Mouse (Mus musculus): ENCODE measurements around the gene 2410131K14Rik. TPM values are rescaled to one million over a fixed set of nuclear protein-coding genes. Genes with fewer than 3 reads are reported as not detected.

Gene 2410131K14Rik
- total and polyA plus RNA-seq, 3 experiments: 4.0 to 4.3 TPM; not detected in 1

- Histone ChIP-seq H3K79me2 (ENCODE audit: control insufficient read depth, insufficient read depth, low read length, poor library complexity) (no peaks in the 10 kb centered on the region), H3K9me3 (replicated peaks; ENCODE audit: insufficient read depth, low read length) (no peaks in the 10 kb centered on the region), H3K9ac (ENCODE audit: control insufficient read depth, low read depth, low read length, poor library complexity, severe bottlenecking) (no peak overlapping the region), H3K27ac (ENCODE audit: control insufficient read depth, low read depth, low read length) (no peak overlapping the region), H3K27me3 (ENCODE audit: control insufficient read depth in 1 of 2, insufficient read depth in 2 of 2, low read length in 2 of 2) (no peaks in the 10 kb centered on the region), H3K36me3 (ENCODE audit: control insufficient read depth in 1 of 2, insufficient read depth in 2 of 2, low read length in 2 of 2) (no peaks in the 10 kb centered on the region), H3K4me1 (ENCODE audit: control insufficient read depth in 1 of 2, insufficient read depth in 2 of 2, low read length in 2 of 2) (no peaks in the 10 kb centered on the region), H3K4me3 (ENCODE audit: control insufficient read depth in 1 of 2, insufficient read depth in 1 of 2, low read depth in 2 of 2, low read length in 2 of 2) (no peak overlapping the region)
- DNase-seq (ENCODE audit: low read depth, low spot score): no peak
- no peak for TF ChIP-seq MXI1 (IDR thresholded peaks at IDR 0.05; ENCODE audit: low read depth, low read length)
- TF ChIP-seq POLR2A (IDR thresholded peaks at IDR 0.05; ENCODE audit: control insufficient read depth in 1 of 2, insufficient read depth in 1 of 2, low read depth in 1 of 2, low read length in 2 of 2, poor library complexity in 1 of 2): no peak
- no peak for TF ChIP-seq MEF2A (IDR thresholded peaks at IDR 0.05; ENCODE audit: extremely low read depth, insufficient replicate concordance, low read depth, low read length, poor library complexity, severe bottlenecking)
- TF ChIP-seq SMC3 (IDR thresholded peaks at IDR 0.05; ENCODE audit: low read depth, low read length): no peak
- TF ChIP-seq CHD1 (IDR thresholded peaks at IDR 0.05; ENCODE audit: low read depth, low read length): no peak
- TF ChIP-seq EP300 (IDR thresholded peaks at IDR 0.05; ENCODE audit: low read depth in 1 of 2, low read length in 2 of 2): no peak
- TF ChIP-seq KAT2A (conservative IDR thresholded peaks at IDR 0.05; ENCODE audit: low read depth, low read length): no peak
- no peak for TF ChIP-seq TBP (IDR thresholded peaks at IDR 0.05; ENCODE audit: low read depth, low read length)
- TF ChIP-seq NELFE (IDR thresholded peaks at IDR 0.05; ENCODE audit: low read depth, low read length): no peak
- no peak for TF ChIP-seq ZNF384 (IDR thresholded peaks at IDR 0.05; ENCODE audit: low read depth, low read length)
- TF ChIP-seq UBTF (IDR thresholded peaks at IDR 0.05; ENCODE audit: borderline replicate concordance, insufficient read depth, low read depth, low read length): no peak
- TF ChIP-seq BHLHE40 (IDR thresholded peaks at IDR 0.05; ENCODE audit: borderline replicate concordance, low read depth, low read length): no peak
- TF ChIP-seq MYC (IDR thresholded peaks at IDR 0.05; ENCODE audit: low read depth, low read length): no peak
- TF ChIP-seq RAD21 (IDR thresholded peaks at IDR 0.05; ENCODE audit: low read depth, low read length): no peak
Measured at GRCm38 (mm10) chr5:118311251-118311650, 66.2 kb downstream of the 2410131K14Rik start.

- DNase-seq (ENCODE audit: low read depth, low spot score): no peak
- TF ChIP-seq SIN3A (IDR thresholded peaks at IDR 0.05; ENCODE audit: low read length) (no peak), RCOR1 (IDR thresholded peaks at IDR 0.05; ENCODE audit: low read depth, low read length) (no peak), TBP (IDR thresholded peaks at IDR 0.05; ENCODE audit: low read depth, low read length) (no peak), MAX (IDR thresholded peaks at IDR 0.05; ENCODE audit: low read length) (no peak), MYB (IDR thresholded peaks at IDR 0.05; ENCODE audit: low read depth, low read length) (no peak), TCF12 (IDR thresholded peaks at IDR 0.05; ENCODE audit: low read depth, low read length) (no peak), SMC3 (IDR thresholded peaks at IDR 0.05; ENCODE audit: low read depth, low read length) (no peak), ZKSCAN1 (IDR thresholded peaks at IDR 0.05; ENCODE audit: low read depth, low read length) (no peak), JUND (IDR thresholded peaks at IDR 0.05; ENCODE audit: low read depth, low read length) (no peak), MAFK (IDR thresholded peaks at IDR 0.05; ENCODE audit: borderline replicate concordance, low read depth, low read length) (no peak), BHLHE40 (IDR thresholded peaks at IDR 0.05; ENCODE audit: borderline replicate concordance, low read depth, low read length) (no peak), NRF1 (IDR thresholded peaks at IDR 0.05; ENCODE audit: insufficient read depth, low read depth, low read length, poor library complexity, severe bottlenecking) (no peak), CHD2 (IDR thresholded peaks at IDR 0.05; ENCODE audit: low read length) (no peak), USF2 (IDR thresholded peaks at IDR 0.05; ENCODE audit: borderline replicate concordance in 1 of 2, insufficient read depth in 1 of 2, low read depth in 1 of 2, low read length in 2 of 2) (no peak), KAT2A (conservative IDR thresholded peaks at IDR 0.05; ENCODE audit: low read depth, low read length) (no peak), TAL1 (IDR thresholded peaks at IDR 0.05; ENCODE audit: low read length) (no peak), EP300 (IDR thresholded peaks at IDR 0.05; ENCODE audit: low read depth in 1 of 2, low read length in 2 of 2) (no peak)
- Histone ChIP-seq H3K4me3 (ENCODE audit: control insufficient read depth in 1 of 2, insufficient read depth in 1 of 2, low read depth in 2 of 2, low read length in 2 of 2) (no peak overlapping the region), H3K27ac (ENCODE audit: control insufficient read depth, low read depth, low read length) (no peak overlapping the region), H3K9ac (ENCODE audit: control insufficient read depth, low read depth, low read length, poor library complexity, severe bottlenecking) (no peak overlapping the region), H3K27me3 (ENCODE audit: control insufficient read depth in 1 of 2, insufficient read depth in 2 of 2, low read length in 2 of 2) (no peaks in the 10 kb centered on the region), H3K79me2 (ENCODE audit: control insufficient read depth, insufficient read depth, low read length, poor library complexity) (no peaks in the 10 kb centered on the region), H3K4me1 (ENCODE audit: control insufficient read depth in 1 of 2, insufficient read depth in 2 of 2, low read length in 2 of 2) (no peaks in the 10 kb centered on the region), H3K9me3 (replicated peaks; ENCODE audit: insufficient read depth, low read length) (no peaks in the 10 kb centered on the region), H3K36me3 (ENCODE audit: control insufficient read depth in 1 of 2, insufficient read depth in 2 of 2, low read length in 2 of 2) (no peaks in the 10 kb centered on the region)
Measured at GRCm38 (mm10) chr5:118313766-118314165, 68.7 kb downstream of the 2410131K14Rik start.
